Mouse (Mus musculus) C2C12 (cell line): ENCODE data around the gene Zfp53. TPM values are rescaled to one million over a fixed set of nuclear protein-coding genes. Genes with fewer than 3 reads are reported as not detected.

Experiments used
- H3K27me3 ChIP-seq: one replicate; pipeline ENCODE4 v1.6.1; 2011; ENCODE audit not compliant: control insufficient read depth, insufficient read depth, insufficient read length
- H3K36me3 ChIP-seq: one replicate; pipeline ENCODE4 v1.6.1; 2011; ENCODE audit not compliant: control insufficient read depth, insufficient read depth
- H3K4me3 ChIP-seq: one replicate; pipeline ENCODE4 v1.5.1; 2011; ENCODE audit warnings: mild to moderate bottlenecking, control low read depth; ENCODE audit not compliant: poor library complexity, insufficient read depth, severe bottlenecking
- H3K79me2 ChIP-seq: one replicate; pipeline ENCODE4 v1.6.1; 2011; ENCODE audit not compliant: control insufficient read depth, insufficient read depth
- H3K79me3 ChIP-seq: one replicate; pipeline ENCODE4 v1.6.1; 2011; ENCODE audit warnings: low read depth, control low read depth
- H3ac ChIP-seq: one replicate; pipeline ENCODE3; 2011; ENCODE audit warnings: low read depth; ENCODE audit not compliant: control insufficient read depth, insufficient read length
- CEBPB ChIP-seq: IDR thresholded peaks from one replicate; pipeline ENCODE4 v1.6.1; 2011; ENCODE audit warnings: low read depth, mild to moderate bottlenecking, control low read depth, moderate library complexity
- CTCF ChIP-seq: IDR thresholded peaks from one replicate; pipeline ENCODE4 v1.5.1; 2011; ENCODE audit not compliant: control insufficient read depth, insufficient read depth, insufficient read length
- FOSL1 ChIP-seq: IDR thresholded peaks from one replicate; pipeline ENCODE4 v1.8.0; 2011; ENCODE audit warnings: mild to moderate bottlenecking, low read length; ENCODE audit not compliant: poor library complexity, insufficient read depth, severe bottlenecking
- MAX ChIP-seq: IDR thresholded peaks from one replicate; pipeline ENCODE4 v1.6.1; 2011; ENCODE audit warnings: mild to moderate bottlenecking, control low read depth
- MYOD1 ChIP-seq: IDR thresholded peaks from one replicate; pipeline ENCODE4 v1.6.1; 2011; ENCODE audit warnings: low read depth; ENCODE audit not compliant: control insufficient read depth, insufficient read length
- MYOG ChIP-seq: IDR thresholded peaks from one replicate; pipeline ENCODE4 v1.6.1; 2011; ENCODE audit not compliant: control insufficient read depth, insufficient read length; ENCODE audit errors: extremely low read depth
- USF1 ChIP-seq: IDR thresholded peaks from one replicate; pipeline ENCODE4 v1.6.1; 2011; ENCODE audit warnings: low read depth, mild to moderate bottlenecking, control low read depth, moderate library complexity
- polyA plus RNA-seq: library from polyadenylated mRNA; unstranded; fragments of >200 nt; fragmentation: generic; extraction: Trizol; gene quantifications from one replicate; pipeline ENCODE4 v1.2.1, GENCODE M21; 2012; ENCODE audit warnings: missing spikeins

Zfp53 gene
- polyA plus RNA-seq, 1 experiment: 2.0 TPM

DNA sequence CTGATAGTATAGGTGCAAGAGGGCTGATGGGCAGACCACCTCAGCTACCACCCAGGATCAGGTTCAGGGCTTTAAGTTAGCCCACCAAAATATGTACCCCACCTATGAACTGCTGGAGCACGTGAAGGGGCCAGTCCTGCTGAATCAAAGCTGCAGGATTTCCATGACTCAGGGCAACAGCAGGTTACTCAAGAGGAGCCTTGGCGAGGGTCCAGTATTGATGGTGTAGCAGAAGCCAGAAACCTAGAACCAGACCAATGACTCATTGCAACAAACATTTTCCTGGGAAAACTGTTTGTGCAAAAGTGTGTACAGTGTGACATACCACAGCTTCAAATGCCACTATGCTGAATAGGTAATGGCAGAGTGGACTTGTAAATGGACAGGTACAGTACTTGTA, 69.0 kb downstream of the Zfp53 start:
- Histone ChIP-seq H3K27me3 (no peaks in the 10 kb centered on the region), H3K4me3 (no peak overlapping the region), H3ac (no peak overlapping the region), H3K79me2 (no peaks in the 10 kb centered on the region), H3K79me3 (peaks cover 4% of the 10 kb centered on the region), H3K36me3 (peaks cover 65% of the 10 kb centered on the region)
- TF ChIP-seq MAX (no peak), USF1 (no peak), MYOG (no peak), FOSL1 (no peak), MYOD1 (no peak), CEBPB (no peak), CTCF (no peak)

Other genes with a start within 250 kb of the Zfp53 start
- not detected for gene Vmn1r235, start 232.6 kb upstream of the Zfp53 start, polyA plus RNA-seq
- not detected for gene Vmn1r236, start 206.1 kb upstream of the Zfp53 start, polyA plus RNA-seq
- gene Vmn1r237, start 177.1 kb upstream of the Zfp53 start, polyA plus RNA-seq: not detected
- 0.06 TPM for gene Zfp677, start 105.2 kb upstream of the Zfp53 start, polyA plus RNA-seq
- gene Zfp54, start 65.8 kb upstream of the Zfp53 start, polyA plus RNA-seq: 0.97 TPM
- 1.6 TPM for gene Zfp51, start 38.6 kb upstream of the Zfp53 start, polyA plus RNA-seq
- 2.8 TPM for gene Zfp52, start 46.5 kb downstream of the Zfp53 start, polyA plus RNA-seq
- 2.3 TPM for gene Zfp948, start 78.0 kb downstream of the Zfp53 start, polyA plus RNA-seq
- gene Zfp983, start 161.6 kb downstream of the Zfp53 start, polyA plus RNA-seq: 0.13 TPM
- gene Gm10226, start 202.9 kb downstream of the Zfp53 start, polyA plus RNA-seq: not detected
- gene Zfp760, start 218.7 kb downstream of the Zfp53 start, polyA plus RNA-seq: 0.46 TPM
- 0.39 TPM for gene Zfp229, start 241.8 kb downstream of the Zfp53 start, polyA plus RNA-seq